Mouse (Mus musculus) cortical plate, adult 2 months (tissue): ENCODE results near the gene Abhd12.

ENCODE experiments used
- CTCF ChIP-seq: fragments of 200-500 bp; IDR thresholded peaks from 2 replicates; pipeline ENCODE4 v1.5.1; 2011; ENCODE audit warnings: mild to moderate bottlenecking, control low read depth, low read length; ENCODE audit not compliant: insufficient read depth; ENCODE audit errors: extremely low read depth
- POLR2A ChIP-seq: fragments of 200-500 bp; IDR thresholded peaks from 2 replicates; pipeline ENCODE4 v1.6.1; 2011; ENCODE audit warnings: mild to moderate bottlenecking, low read length, control low read depth; ENCODE audit not compliant: insufficient read depth; ENCODE audit errors: extremely low read depth

- TF ChIP-seq POLR2A (peak; percentile 83), CTCF (no peak)
These were observed at the start of gene Abhd12 for GRCm38 (mm10) chr2:150904272-150904935.
